Mouse (Mus musculus) spleen, postnatal 14 days (tissue): Measurements from ENCODE around the gene Foxi2.

Source experiments
- DNase-seq, 2 experiments: peaks; one replicate each; pipeline ENCODE4 v3.0.0; 2021 to 2022; ENCODE audit warnings: low spot score in 2 of 2

Gene Foxi2

DNA sequence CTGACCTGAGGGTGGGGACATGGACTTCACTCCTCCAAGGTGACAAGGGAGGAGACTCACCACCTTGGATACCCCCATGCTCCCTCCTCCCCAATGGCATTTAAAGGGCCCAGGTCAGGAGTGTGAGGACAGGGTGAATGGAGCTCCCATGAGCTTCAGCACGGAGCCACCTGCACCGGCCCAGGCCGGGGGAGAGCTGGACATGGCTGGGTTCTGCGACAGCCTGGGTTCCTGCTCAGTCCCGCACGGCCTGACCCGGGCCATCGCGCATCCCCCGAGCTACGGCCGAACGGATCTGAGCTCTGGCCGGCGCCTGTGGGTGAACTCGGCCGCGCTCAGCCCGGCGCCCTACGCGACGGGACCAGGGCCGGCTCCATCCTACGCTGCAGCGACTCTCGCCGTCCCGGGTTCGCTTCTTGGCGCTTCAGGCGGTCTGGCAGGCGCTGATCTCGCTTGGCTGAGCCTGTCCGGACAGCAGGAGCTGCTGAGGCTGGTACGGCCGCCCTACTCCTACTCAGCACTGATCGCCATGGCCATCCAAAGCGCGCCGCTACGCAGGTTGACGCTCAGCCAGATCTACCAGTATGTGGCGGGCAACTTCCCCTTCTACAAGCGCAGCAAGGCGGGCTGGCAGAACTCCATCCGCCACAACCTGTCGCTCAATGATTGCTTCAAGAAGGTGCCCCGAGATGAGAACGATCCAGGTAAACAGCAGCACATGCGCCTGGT, at the start of gene Foxi2:
Foxi2 (plus strand) TSS at position 72 of the 729 bp plus-strand sequence.
- DNase-seq, result no peak

DNA sequence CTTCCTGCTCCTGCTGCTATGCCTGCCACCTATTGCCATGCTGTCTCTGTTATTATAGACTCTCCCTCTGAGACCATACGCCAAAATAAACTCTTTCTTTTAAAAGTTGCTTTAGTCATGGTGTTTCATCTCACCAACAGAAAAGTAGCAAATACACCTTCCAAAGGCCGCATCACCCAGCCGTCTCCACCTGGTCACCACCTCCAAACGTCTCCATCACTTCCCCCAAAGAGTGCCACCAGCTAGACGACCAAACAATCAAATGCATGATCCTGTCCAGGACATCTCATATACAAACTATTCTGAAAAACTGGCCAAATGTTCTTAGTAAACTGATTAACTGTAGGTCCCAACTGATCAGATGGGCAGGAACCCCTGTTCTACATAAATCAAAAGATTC, 45.5 kb upstream of the Foxi2 start:
- no peak for DNase-seq

DNA sequence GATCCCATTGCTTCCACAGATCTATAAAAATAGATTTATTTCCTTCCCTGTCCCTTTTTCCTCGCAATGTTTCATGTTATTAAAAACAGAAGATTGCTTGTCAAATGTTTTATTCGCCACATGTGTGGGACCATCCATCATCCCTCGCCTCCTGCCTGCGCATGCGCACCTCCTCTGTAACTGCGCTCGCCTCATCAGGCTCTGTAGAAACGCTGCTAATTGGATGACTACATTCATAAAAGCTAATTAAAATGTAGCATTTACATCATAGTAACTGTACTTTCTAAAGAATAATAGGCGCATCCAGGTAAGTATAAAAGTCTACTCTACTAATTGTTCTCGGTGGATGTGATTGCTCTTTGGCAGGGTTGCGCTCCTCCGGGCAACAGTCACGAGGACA, 34.1 kb upstream of the Foxi2 start:
- DNase-seq, result no peak

DNA sequence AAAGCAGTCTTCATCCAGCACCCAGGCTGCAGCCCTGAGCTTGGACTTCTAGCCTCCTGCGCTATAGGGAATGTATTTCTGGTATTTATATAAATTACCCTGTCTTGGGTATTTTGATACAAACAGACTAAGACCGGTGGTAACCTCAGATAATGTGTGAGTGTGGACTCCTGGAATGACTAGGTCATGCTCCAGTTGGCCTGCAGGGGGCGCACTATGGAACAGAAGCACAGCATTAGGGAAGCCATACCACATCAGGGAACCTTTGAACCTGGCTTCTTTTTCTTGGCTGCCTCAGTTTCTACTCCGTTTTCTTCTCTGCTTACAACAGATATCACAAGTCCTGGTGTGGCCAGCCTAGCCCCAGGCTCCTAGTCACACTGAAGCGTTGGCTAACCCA, 33.2 kb upstream of the Foxi2 start:
- DNase-seq, result peak in 1 of 2 experiments; percentile 6

DNA sequence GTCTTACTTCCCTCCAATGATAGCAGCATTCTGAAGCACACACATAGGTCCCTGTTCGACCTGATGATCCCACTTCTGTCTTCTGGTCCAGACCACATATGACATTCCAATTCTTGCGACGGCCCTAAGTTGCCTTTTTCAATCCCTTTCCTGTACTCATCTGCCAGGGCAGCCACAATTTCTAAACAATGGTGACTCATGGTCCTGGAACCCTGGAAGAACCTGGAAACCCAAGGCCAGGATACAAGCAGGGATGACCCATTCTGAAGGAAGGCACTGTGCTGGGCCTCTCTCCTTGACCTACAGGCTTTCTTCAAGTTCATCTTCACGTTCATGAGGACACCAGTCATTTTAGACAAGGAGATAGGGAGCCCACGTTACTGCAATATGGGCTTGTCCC, 31.8 kb upstream of the Foxi2 start:
- DNase-seq, result no peak

- no peak for DNase-seq
Measured at GRCm38 (mm10) chr7:135389039-135389438, 21.1 kb upstream of the Foxi2 start.

DNA sequence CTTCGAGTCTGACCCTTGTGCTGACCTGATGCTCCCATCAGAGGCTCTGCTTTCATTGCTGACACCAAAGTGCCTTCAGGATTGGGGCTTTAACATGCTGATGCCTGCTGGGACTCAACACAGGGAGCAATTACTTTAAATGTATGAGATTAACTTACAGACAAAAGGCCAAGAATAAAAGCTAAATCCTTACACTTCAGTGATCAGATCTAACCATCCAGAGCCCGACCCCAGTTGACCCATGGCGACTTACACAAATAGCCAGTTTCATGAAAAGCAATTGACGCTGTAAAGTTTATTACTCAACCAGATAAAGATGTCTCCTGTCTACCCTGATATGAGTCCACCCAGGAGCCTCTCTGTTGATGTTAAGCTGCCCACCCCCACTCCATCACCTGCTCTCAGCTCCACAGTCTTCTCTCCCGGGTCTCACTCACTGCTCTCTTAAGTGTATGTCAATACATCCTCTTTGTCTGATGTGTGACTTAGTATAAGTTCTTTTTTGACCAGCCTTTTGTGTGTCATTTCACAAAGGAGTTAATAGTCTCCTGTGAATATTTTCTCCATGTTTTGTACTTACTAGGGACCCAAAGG, 17.1 kb upstream of the Foxi2 start:
- DNase-seq, result no peak

DNA sequence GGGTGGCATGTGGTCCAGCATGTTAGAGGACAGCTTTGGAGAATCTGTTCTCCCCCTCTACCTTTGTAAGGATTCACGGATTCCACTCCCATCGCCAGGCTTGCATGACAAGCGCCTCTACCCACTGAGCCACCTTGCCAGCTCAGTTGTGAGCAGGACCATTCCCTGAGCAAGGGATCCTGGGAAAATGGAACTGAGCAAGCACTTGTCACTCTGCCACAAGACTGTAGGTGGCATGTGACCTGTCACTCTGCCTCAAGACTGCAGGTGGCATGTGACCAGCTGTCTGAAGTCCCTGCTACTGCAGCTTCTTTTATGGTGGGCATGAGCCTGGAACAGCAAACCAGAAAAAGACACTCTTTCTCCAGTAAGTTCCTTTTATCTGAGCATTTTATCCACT, 15.7 kb upstream of the Foxi2 start:
- DNase-seq, result no peak

GRCm38 (mm10) chr7:135395242-135395641, 14.9 kb upstream of the Foxi2 start:
- DNase-seq, result no peak

- DNase-seq, result no peak
Measured at GRCm38 (mm10) chr7:135397096-135397495, 13.0 kb upstream of the Foxi2 start.

- no peak for DNase-seq
Measured at GRCm38 (mm10) chr7:135397874-135398273, 12.2 kb upstream of the Foxi2 start.

- DNase-seq, result peak in 1 of 2 experiments; percentile 35
Measured at GRCm38 (mm10) chr7:135403416-135403815, 6.7 kb upstream of the Foxi2 start.

DNA sequence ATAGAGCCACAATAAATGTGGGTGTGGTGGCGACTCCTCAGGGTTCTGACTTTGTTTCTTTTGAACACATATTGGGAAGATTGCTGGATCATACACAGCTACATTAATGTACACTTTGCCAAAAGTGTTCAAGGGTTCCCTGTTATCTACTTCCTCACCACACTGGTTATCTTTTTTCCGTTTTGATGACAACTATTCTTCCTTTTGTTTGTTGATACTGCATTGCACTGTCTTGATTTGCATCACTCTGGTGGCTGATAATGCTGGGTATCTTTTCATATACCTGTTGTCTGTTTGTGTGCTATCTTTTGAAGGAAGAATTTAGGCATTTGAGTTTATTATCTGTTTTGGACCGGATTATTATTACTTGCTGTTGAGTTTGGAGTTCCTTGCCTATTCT, 3.3 kb upstream of the Foxi2 start:
- no peak for DNase-seq

- no peak for DNase-seq
Measured at GRCm38 (mm10) chr7:135408501-135408900, 1.6 kb upstream of the Foxi2 start.

- DNase-seq, result no peak
Measured at GRCm38 (mm10) chr7:135412357-135412756, 2.2 kb downstream of the Foxi2 start.

- no peak for DNase-seq
Measured at GRCm38 (mm10) chr7:135428840-135429239, 18.7 kb downstream of the Foxi2 start.

- no peak for DNase-seq
Measured at GRCm38 (mm10) chr7:135430903-135431302, 20.8 kb downstream of the Foxi2 start.

GRCm38 (mm10) chr7:135443903-135444302, 33.8 kb downstream of the Foxi2 start:
- no peak for DNase-seq

DNA sequence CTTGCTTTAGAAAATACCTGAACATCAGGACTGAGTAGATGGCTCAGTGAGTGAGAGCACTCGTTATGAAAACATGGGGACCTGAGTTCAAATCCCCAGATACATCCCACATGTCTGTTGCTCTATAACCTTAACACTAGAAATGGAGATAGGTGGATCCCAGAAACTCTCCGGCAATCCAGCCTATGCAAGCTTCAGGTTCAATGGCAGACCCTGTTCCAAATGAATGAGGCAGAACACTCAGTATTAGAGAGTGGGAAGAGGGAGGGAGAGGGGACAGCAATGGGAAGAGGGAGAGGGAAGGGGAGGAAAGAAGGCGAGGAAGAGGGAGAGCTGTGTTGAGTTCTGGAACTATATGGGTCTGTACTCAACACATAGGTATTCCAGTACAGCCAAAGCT, 41.2 kb downstream of the Foxi2 start:
- no peak for DNase-seq

GRCm38 (mm10) chr7:135452366-135452765, 42.3 kb downstream of the Foxi2 start:
- DNase-seq, result no peak

DNA sequence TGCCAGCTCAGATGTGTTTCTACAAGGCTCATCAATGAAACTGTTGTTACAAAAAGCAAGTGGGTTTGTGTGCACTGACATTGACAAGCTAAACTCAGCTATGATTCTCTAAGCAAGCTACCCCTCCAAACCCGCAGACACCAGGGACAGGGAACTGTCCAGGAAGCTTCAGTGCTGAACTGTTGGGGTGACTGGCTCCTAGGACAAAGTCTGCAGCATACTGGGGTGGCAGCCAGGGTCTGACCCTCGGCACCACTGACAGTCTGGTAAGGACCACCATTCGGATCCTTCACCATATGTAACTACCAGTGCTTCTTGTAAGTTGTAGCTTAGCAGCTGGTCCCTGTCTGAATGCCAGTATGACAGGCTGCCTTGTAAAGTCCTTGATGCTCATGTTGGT, 43.6 kb downstream of the Foxi2 start:
- DNase-seq, result no peak
